Mouse (Mus musculus): ENCODE measurements around the gene Rfc4. TPM values are rescaled to one million over a fixed set of nuclear protein-coding genes. Genes with fewer than 3 reads are reported as not detected.

The Rfc4 gene
- polyA plus RNA-seq, 1 experiment from 2014 or later = 210 TPM

- no peak within 1 kb of the TSS for H3K4me2 ChIP-seq (ENCODE audit: low read depth, severe bottlenecking)
- no peak within 1 kb of the TSS for H3K27ac ChIP-seq (replicated peaks; ENCODE audit: low read depth, low read length)
- H3K36me3 ChIP-seq (ENCODE audit: control insufficient read depth, insufficient read depth, low read length) = no peaks in the 10 kb centered on the region
- no peaks in the 10 kb centered on the region for H3K9me3 ChIP-seq (ENCODE audit: control insufficient read depth, low read length)
- no peaks in the 10 kb centered on the region for H3K4me1 ChIP-seq (ENCODE audit: control insufficient read depth, insufficient read depth, low read length)
- 84% methylated on average over 3 of the region's 3 CpGs for WGBS
- DNase-seq (ENCODE audit: low spot score) (no peak), ATAC-seq (ENCODE audit: insufficient number of reproducible peaks, low FRiP score, low TSS enrichment, low read depth) (no peak)
- H3K9ac ChIP-seq (ENCODE audit: low read length) = no peak within 1 kb of the TSS
- H3K27me3 ChIP-seq (ENCODE audit: control insufficient read depth, insufficient read depth, low read length) = no peaks in the 10 kb centered on the region
- H3K4me3 ChIP-seq (ENCODE audit: low read depth, low read length) = no peak within 1 kb of the TSS
These were observed 18.7 kb upstream of the Rfc4 start, which contains the start of gene Adipoq for GRCm38 (mm10) chr16:23146280-23146679. Adipoq (plus strand) TSS chr16:23146536.

DNA sequence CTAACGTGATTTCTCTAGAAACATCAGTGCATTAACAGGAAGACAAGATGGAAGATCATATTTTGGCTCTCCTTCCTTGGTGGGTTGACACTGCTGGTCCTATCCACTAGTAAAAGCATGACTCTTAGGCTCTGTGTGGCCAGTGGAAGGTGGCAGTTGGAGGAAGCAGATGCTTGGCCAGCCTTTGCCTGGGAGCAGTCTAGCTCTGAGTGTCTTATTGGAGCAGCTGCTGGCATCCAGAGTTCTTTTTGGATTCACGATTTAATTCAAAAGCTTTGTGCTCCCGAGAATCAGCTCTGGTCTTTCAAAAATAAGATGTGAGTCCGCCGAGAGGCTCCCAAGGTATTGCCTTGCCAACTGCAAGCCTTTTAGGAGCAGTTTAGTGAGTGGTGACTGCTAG, 17.7 kb upstream of the Rfc4 start:
- Histone ChIP-seq H3K4me2 (ENCODE audit: low read depth, severe bottlenecking) (no peak overlapping the region), H3K27me3 (ENCODE audit: control insufficient read depth, insufficient read depth, low read length) (no peaks in the 10 kb centered on the region), H3K9ac (ENCODE audit: low read length) (no peak overlapping the region), H3K27ac (replicated peaks; ENCODE audit: low read depth, low read length) (no peak overlapping the region), H3K9me3 (ENCODE audit: control insufficient read depth, low read length) (no peaks in the 10 kb centered on the region), H3K36me3 (ENCODE audit: control insufficient read depth, insufficient read depth, low read length) (no peaks in the 10 kb centered on the region), H3K4me3 (ENCODE audit: low read depth, low read length) (no peak overlapping the region), H3K4me1 (ENCODE audit: control insufficient read depth, insufficient read depth, low read length) (no peaks in the 10 kb centered on the region)
- WGBS = 87% methylated on average over 5 of the region's 5 CpGs
- ATAC-seq (ENCODE audit: insufficient number of reproducible peaks, low FRiP score, low TSS enrichment, low read depth) (no peak), DNase-seq (ENCODE audit: low spot score) (no peak)

- Histone ChIP-seq H3K9me3 (ENCODE audit: control insufficient read depth, low read length) (no peaks in the 10 kb centered on the region), H3K27ac (replicated peaks; ENCODE audit: low read depth, low read length) (no peak overlapping the region), H3K27me3 (ENCODE audit: control insufficient read depth, insufficient read depth, low read length) (no peaks in the 10 kb centered on the region), H3K36me3 (ENCODE audit: control insufficient read depth, insufficient read depth, low read length) (no peaks in the 10 kb centered on the region), H3K4me2 (ENCODE audit: low read depth, severe bottlenecking) (no peak overlapping the region), H3K4me3 (ENCODE audit: low read depth, low read length) (no peak overlapping the region), H3K9ac (ENCODE audit: low read length) (no peak overlapping the region), H3K4me1 (ENCODE audit: control insufficient read depth, insufficient read depth, low read length) (no peaks in the 10 kb centered on the region)
- no peak for ATAC-seq (ENCODE audit: insufficient number of reproducible peaks, low FRiP score, low TSS enrichment, low read depth)
- 89% methylated on average over 7 of the region's 7 CpGs for WGBS
- DNase-seq (ENCODE audit: low spot score) = no peak
These were observed 16.8 kb upstream of the Rfc4 start for GRCm38 (mm10) chr16:23144326-23144725.

DNA sequence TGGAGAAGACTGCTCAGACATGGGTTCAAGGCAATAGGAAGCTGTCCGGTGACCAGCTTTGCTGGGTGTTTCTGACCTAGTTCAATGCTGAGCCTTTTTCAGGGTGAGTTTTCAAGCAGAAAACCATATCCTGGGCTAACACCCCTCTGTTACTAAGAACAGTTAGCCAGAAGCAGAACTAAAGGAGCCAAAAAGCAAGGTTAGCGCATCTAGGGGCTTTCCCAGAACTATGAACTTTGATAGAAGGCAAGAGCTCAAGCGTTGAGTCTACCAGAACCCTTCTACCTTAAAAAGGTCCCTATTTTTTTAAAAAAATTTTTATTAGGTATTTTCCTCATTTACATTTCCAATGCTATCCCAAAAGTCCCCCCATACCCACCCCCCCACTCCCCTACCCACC, 13.4 kb upstream of the Rfc4 start:
- ATAC-seq (ENCODE audit: insufficient number of reproducible peaks, low FRiP score, low TSS enrichment, low read depth) = no peak
- WGBS = 92% methylated on average over 3 of the region's 3 CpGs

GRCm38 (mm10) chr16:23136406-23136970, 9.0 kb upstream of the Rfc4 start:
- H3K4me3 ChIP-seq (ENCODE audit: low read depth, low read length) = no peak overlapping the region
- no peak overlapping the region for H3K27ac ChIP-seq (replicated peaks; ENCODE audit: low read depth, low read length)
- 66% methylated on average over 4 of the region's 4 CpGs for WGBS
- H3K9ac ChIP-seq (ENCODE audit: low read length) = no peak overlapping the region
- no peaks in the 10 kb centered on the region for H3K27me3 ChIP-seq (ENCODE audit: control insufficient read depth, insufficient read depth, low read length)
- ATAC-seq (ENCODE audit: insufficient number of reproducible peaks, low FRiP score, low TSS enrichment, low read depth) = no peak
- no peaks in the 10 kb centered on the region for H3K4me1 ChIP-seq (ENCODE audit: control insufficient read depth, insufficient read depth, low read length)
- no peaks in the 10 kb centered on the region for H3K9me3 ChIP-seq (ENCODE audit: control insufficient read depth, low read length)
- H3K36me3 ChIP-seq (ENCODE audit: control insufficient read depth, insufficient read depth, low read length) = no peaks in the 10 kb centered on the region
- H3K4me2 ChIP-seq (ENCODE audit: low read depth, severe bottlenecking) = no peak overlapping the region
- DNase-seq (ENCODE audit: low spot score) = no peak

More for the DNA sequence above, 13.4 kb upstream of the Rfc4 start:
- H3K4me1 ChIP-seq (ENCODE audit: control insufficient read depth, insufficient read depth, low read length) = no peaks in the 10 kb centered on the region
- H3K9ac ChIP-seq (ENCODE audit: low read length) = no peak overlapping the region
- no peaks in the 10 kb centered on the region for H3K27me3 ChIP-seq (ENCODE audit: control insufficient read depth, insufficient read depth, low read length)
- no peaks in the 10 kb centered on the region for H3K9me3 ChIP-seq (ENCODE audit: control insufficient read depth, low read length)
- H3K4me3 ChIP-seq (ENCODE audit: low read depth, low read length) = no peak overlapping the region
- no peaks in the 10 kb centered on the region for H3K36me3 ChIP-seq (ENCODE audit: control insufficient read depth, insufficient read depth, low read length)
- no peak for DNase-seq (ENCODE audit: low spot score)
- H3K27ac ChIP-seq (replicated peaks; ENCODE audit: low read depth, low read length) = no peak overlapping the region
- no peak overlapping the region for H3K4me2 ChIP-seq (ENCODE audit: low read depth, severe bottlenecking)

- no peak overlapping the region for H3K27ac ChIP-seq (replicated peaks; ENCODE audit: low read depth, low read length)
- H3K27me3 ChIP-seq (ENCODE audit: control insufficient read depth, insufficient read depth, low read length) = no peaks in the 10 kb centered on the region
- H3K9me3 ChIP-seq (ENCODE audit: control insufficient read depth, low read length) = no peaks in the 10 kb centered on the region
- 22% methylated on average over 11 of the region's 11 CpGs for WGBS
- H3K4me1 ChIP-seq (ENCODE audit: control insufficient read depth, insufficient read depth, low read length) = no peaks in the 10 kb centered on the region
- no peak overlapping the region for H3K4me3 ChIP-seq (ENCODE audit: low read depth, low read length)
- H3K4me2 ChIP-seq (ENCODE audit: low read depth, severe bottlenecking) = no peak overlapping the region
- H3K9ac ChIP-seq (ENCODE audit: low read length) = no peak overlapping the region
- H3K36me3 ChIP-seq (ENCODE audit: control insufficient read depth, insufficient read depth, low read length) = no peaks in the 10 kb centered on the region
- ATAC-seq (ENCODE audit: insufficient number of reproducible peaks, low FRiP score, low TSS enrichment, low read depth) (no peak), DNase-seq (ENCODE audit: low spot score) (no peak)
These were observed 8.0 kb upstream of the Rfc4 start for GRCm38 (mm10) chr16:23135421-23136149.

GRCm38 (mm10) chr16:23132336-23132735, 4.8 kb upstream of the Rfc4 start:
- H3K9me3 ChIP-seq (ENCODE audit: control insufficient read depth, low read length) = no peaks in the 10 kb centered on the region
- DNase-seq (ENCODE audit: low spot score) (no peak), ATAC-seq (ENCODE audit: insufficient number of reproducible peaks, low FRiP score, low TSS enrichment, low read depth) (no peak)
- 94% methylated on average over 1 of the region's 1 CpGs for whole genome bisulfite sequencing
- no peak overlapping the region for H3K4me3 ChIP-seq (ENCODE audit: low read depth, low read length)
- no peaks in the 10 kb centered on the region for H3K27me3 ChIP-seq (ENCODE audit: control insufficient read depth, insufficient read depth, low read length)
- 0 out of 2 replicates have a peak, but pooled peaks cover 3% of the 10 kb centered on the region for H3K4me1 ChIP-seq (ENCODE audit: control insufficient read depth, insufficient read depth, low read length)
- no peak overlapping the region for H3K4me2 ChIP-seq (ENCODE audit: low read depth, severe bottlenecking)
- H3K36me3 ChIP-seq (ENCODE audit: control insufficient read depth, insufficient read depth, low read length) = no peaks in the 10 kb centered on the region
- no peak overlapping the region for H3K27ac ChIP-seq (replicated peaks; ENCODE audit: low read depth, low read length)
- H3K9ac ChIP-seq (ENCODE audit: low read length) = no peak overlapping the region

DNA sequence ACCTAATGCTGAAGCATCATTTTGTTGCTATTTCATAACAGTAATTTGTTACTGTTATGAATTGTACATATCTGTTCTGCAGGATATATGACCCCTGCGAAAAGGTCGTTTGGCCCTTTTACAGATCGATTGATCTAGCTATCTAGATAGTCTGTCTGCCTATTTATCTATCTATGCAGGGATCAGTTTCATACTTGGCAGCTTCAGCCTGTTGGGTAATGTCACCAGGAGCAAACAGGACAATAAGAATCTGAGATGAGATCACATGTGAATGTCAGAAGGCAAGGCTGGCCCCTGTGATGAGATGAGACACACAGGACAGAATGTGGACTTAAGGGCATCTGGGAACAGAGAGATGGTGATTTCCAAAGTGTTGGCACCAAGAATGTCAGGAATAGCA, 2.8 kb upstream of the Rfc4 start:
- H3K36me3 ChIP-seq (ENCODE audit: control insufficient read depth, insufficient read depth, low read length) = no peaks in the 10 kb centered on the region
- 0 out of 2 replicates have a peak, but pooled peaks cover 3% of the 10 kb centered on the region for H3K4me1 ChIP-seq (ENCODE audit: control insufficient read depth, insufficient read depth, low read length)
- no peak overlapping the region for H3K9ac ChIP-seq (ENCODE audit: low read length)
- no peak for ATAC-seq (ENCODE audit: insufficient number of reproducible peaks, low FRiP score, low TSS enrichment, low read depth)
- no peaks in the 10 kb centered on the region for H3K9me3 ChIP-seq (ENCODE audit: control insufficient read depth, low read length)
- H3K27ac ChIP-seq (replicated peaks; ENCODE audit: low read depth, low read length) = no peak overlapping the region
- H3K27me3 ChIP-seq (ENCODE audit: control insufficient read depth, insufficient read depth, low read length) = no peaks in the 10 kb centered on the region
- no peak overlapping the region for H3K4me3 ChIP-seq (ENCODE audit: low read depth, low read length)
- no peak for DNase-seq (ENCODE audit: low spot score)
- WGBS = 94% methylated on average over 3 of the region's 3 CpGs
- no peak overlapping the region for H3K4me2 ChIP-seq (ENCODE audit: low read depth, severe bottlenecking)
